Mouse (Mus musculus): ENCODE data around the gene Ptk6.

DNA sequence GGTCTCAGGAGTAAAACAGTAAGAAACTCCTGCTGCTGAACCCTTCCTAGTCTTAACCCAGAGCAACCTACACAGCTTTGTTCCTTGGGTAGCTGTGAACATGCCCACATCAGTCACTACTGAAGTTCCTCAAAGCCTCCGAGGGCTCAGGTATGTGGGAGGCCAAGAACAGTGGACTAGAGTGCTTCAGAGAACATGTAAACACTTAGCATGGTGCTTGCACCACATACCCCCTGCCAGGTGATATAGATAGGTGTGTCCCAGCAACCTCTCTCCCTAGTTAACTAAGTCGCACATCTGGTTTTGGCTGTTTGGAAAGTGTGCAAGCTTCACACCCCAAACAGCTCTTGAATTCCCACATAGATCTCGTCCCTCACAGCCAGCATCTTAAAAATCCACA, 983 bp downstream of the Ptk6 start:
- TF ChIP-seq POLR2A (IDR thresholded peaks at IDR 0.05; ENCODE audit: low read depth, low read length): no peak
- TF ChIP-seq CTCF (conservative IDR thresholded peaks at IDR 0.05; ENCODE audit: insufficient read depth, insufficient read length, low read depth, low read length): no peak
